Comparison of ENCODE assay signal across 21 mouse cellular contexts in the genomic region with DNA sequence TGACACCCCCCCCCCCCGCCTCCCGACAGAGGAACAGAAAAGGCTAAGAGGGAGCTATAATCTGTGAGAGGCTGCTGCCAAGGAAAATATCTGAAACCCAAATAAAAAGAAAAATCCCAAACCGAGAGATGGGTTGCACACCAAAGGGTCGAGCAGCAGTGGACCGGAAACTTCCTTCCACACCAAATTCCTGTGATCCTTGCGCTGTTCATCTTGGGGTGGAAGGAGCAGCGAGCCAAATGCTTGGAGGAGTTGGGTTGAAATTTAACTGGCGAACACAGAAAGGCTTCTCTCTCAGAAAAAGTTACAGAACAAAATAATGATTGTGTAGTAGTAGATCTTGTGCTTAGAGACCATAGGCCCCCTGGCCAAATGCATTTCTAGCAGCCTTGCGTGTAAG. TPM values are rescaled to one million over a fixed set of nuclear protein-coding genes. Genes with fewer than 3 reads are reported as not detected.
DNase-seq lines count a peak whose midpoint lies in the region; ATAC-seq and TF ChIP-seq lines count a peak whose summit lies in the region.
"Had no signal": no experiment of that assay in that cellular context is flagged by ENCODE, and none has a peak within 500 bp of the region (broad histone marks: within the 10 kb centered on the region; RNA-seq: fewer than 3 reads in every experiment).

No protein-coding gene starts in this region.

- peak overlapping the region; percentile 4; the same call in 1 of the 2 replicates for H3K27ac ChIP-seq in limb, embryonic 12.5 days
- no peak overlapping the region for H3K27ac ChIP-seq in limb, embryonic 10.5 days
- H3K27ac ChIP-seq in embryonic facial prominence, embryonic 15.5 days (replicated peaks), result peak overlapping the region; percentile 78; the same call in 1 of the 2 replicates
- no peak overlapping the region for H3K27ac ChIP-seq in left cerebral cortex, adult 2 months
- H3K27ac ChIP-seq: heart, adult 2 months; liver, embryonic 15.5 days; midbrain, embryonic 13.5 days; neural tube, embryonic 12.5 days had no signal

- no peak overlapping the region for H3K4me3 ChIP-seq in limb, embryonic 12.5 days (replicated peaks)
- H3K4me3 ChIP-seq in limb, embryonic 10.5 days, result no peak overlapping the region
- H3K4me3 ChIP-seq in embryonic facial prominence, embryonic 15.5 days (replicated peaks), result no peak overlapping the region
- no peak overlapping the region for H3K4me3 ChIP-seq in left cerebral cortex, adult 2 months
- H3K4me3 ChIP-seq: erythroblast, embryonic 14.5 days; heart, adult 2 months; liver, embryonic 15.5 days; midbrain, embryonic 13.5 days; neural tube, embryonic 12.5 days had no signal

- WGBS in limb, embryonic 12.5 days, result 79% methylated on average over 9 of the region's 9 CpGs
- 88% methylated on average over 9 of the region's 9 CpGs for WGBS in limb, embryonic 10.5 days
- 64% methylated on average over 9 of the region's 9 CpGs for WGBS in embryonic facial prominence, embryonic 15.5 days

- peaks cover 50% of the 10 kb centered on the region for H3K4me1 ChIP-seq in limb, embryonic 12.5 days (replicated peaks)
- H3K4me1 ChIP-seq in limb, embryonic 10.5 days, result peaks cover 55% of the 10 kb centered on the region
- peaks cover 36% of the 10 kb centered on the region for H3K4me1 ChIP-seq in embryonic facial prominence, embryonic 15.5 days
- H3K4me1 ChIP-seq: liver, embryonic 15.5 days had no signal

- H3K4me2 ChIP-seq in limb, embryonic 12.5 days, result no peak overlapping the region
- H3K4me2 ChIP-seq in embryonic facial prominence, embryonic 15.5 days (replicated peaks), result no peak overlapping the region
- H3K4me2 ChIP-seq: liver, embryonic 15.5 days had no signal

- intact Hi-C loops in left cerebral cortex, adult 2 months (cut with DNase I), result no loop called here

- ATAC-seq in limb, embryonic 12.5 days (ENCODE audit: insufficient number of reproducible peaks, insufficient read depth, low FRiP score, low TSS enrichment, low read depth), result no peak
- no peak for ATAC-seq in embryonic facial prominence, embryonic 15.5 days (ENCODE audit: insufficient number of reproducible peaks, low FRiP score, low TSS enrichment, low read depth)

- H3K36me3 ChIP-seq in limb, embryonic 12.5 days, result no peaks in the 10 kb centered on the region
- no peaks in the 10 kb centered on the region for H3K36me3 ChIP-seq in limb, embryonic 10.5 days
- H3K36me3 ChIP-seq in embryonic facial prominence, embryonic 15.5 days, result no peaks in the 10 kb centered on the region
- H3K36me3 ChIP-seq: liver, embryonic 15.5 days; midbrain, embryonic 13.5 days; neural tube, embryonic 12.5 days had no signal

- DNase-seq in limb, embryonic 10.5 days (ENCODE audit: low spot score), result no peak
- peak; percentile 72 for DNase-seq in kidney, adult 9 months
- peak; percentile 24 to 48 for DNase-seq in kidney, postnatal 4 days
- no peak for DNase-seq in frontal cortex, postnatal 10 days (ENCODE audit: low spot score in 2 of 2)
- no peak for DNase-seq in left cerebral cortex, adult 2 months (ENCODE audit: extremely low spot score in 1 of 2, low spot score in 2 of 2)
- DNase-seq: heart, adult 2 months had no signal

- no peak overlapping the region for H3K9ac ChIP-seq in limb, embryonic 12.5 days (replicated peaks)
- H3K9ac ChIP-seq in embryonic facial prominence, embryonic 15.5 days, result no peak overlapping the region
- H3K9ac ChIP-seq: liver, embryonic 15.5 days; midbrain, embryonic 13.5 days; neural tube, embryonic 12.5 days had no signal

- no peak for TF ChIP-seq CTCF in left cerebral cortex, adult 2 months (IDR thresholded peaks at IDR 0.05)

- no peaks in the 10 kb centered on the region for H3K9me3 ChIP-seq in limb, embryonic 12.5 days
- no peaks in the 10 kb centered on the region for H3K9me3 ChIP-seq in limb, embryonic 10.5 days (replicated peaks)
- no peaks in the 10 kb centered on the region for H3K9me3 ChIP-seq in embryonic facial prominence, embryonic 15.5 days (replicated peaks)
- H3K9me3 ChIP-seq: liver, embryonic 15.5 days; midbrain, embryonic 13.5 days; neural tube, embryonic 12.5 days had no signal

- H3K27me3 ChIP-seq in limb, embryonic 12.5 days, result no peaks in the 10 kb centered on the region
- no peaks in the 10 kb centered on the region for H3K27me3 ChIP-seq in limb, embryonic 10.5 days (ENCODE audit: low read depth, poor library complexity, severe bottlenecking)
- no peaks in the 10 kb centered on the region for H3K27me3 ChIP-seq in embryonic facial prominence, embryonic 15.5 days
- H3K27me3 ChIP-seq: liver, embryonic 15.5 days; neural tube, embryonic 12.5 days had no signal

RNA-seq across cellular contexts. Expression of a gene that starts 51.1 kb away (rescaled TPM):
- polyA plus RNA-seq in limb, embryonic 12.5 days (2016; fragmentation: Nextera tagmentation; extraction: Ambion mirVana), result not detected in 2 replicates
- polyA plus RNA-seq in limb, embryonic 10.5 days (2016; fragmentation: Nextera tagmentation; extraction: Ambion mirVana), result not detected in 2 replicates
- polyA plus RNA-seq in embryonic facial prominence, embryonic 15.5 days (2015; fragmentation: Nextera tagmentation; extraction: Ambion mirVana), result not detected in 2 replicates
- not detected for total RNA-seq in left cerebral cortex, adult 2 months (2021)
- total RNA-seq: adrenal gland, adult 18-20 months; ES-E14; gastrocnemius, adult 8-10 months; heart, adult 2 months; heart, postnatal 25 days; layer of hippocampus, postnatal 10 days; left cerebral cortex, postnatal 36 days had no signal
- polyA plus RNA-seq: erythroblast, embryonic 14.5 days; forebrain, embryonic 16.5 days; heart, adult 2 months; intestine, embryonic 14.5 days; liver, embryonic 15.5 days; midbrain, embryonic 13.5 days; neural tube, embryonic 12.5 days; testis, adult 2 months had no signal

RNA-seq across cellular contexts. Expression of a gene that starts 55.5 kb away (rescaled TPM):
- 16.4 and 18.0 TPM in 2 replicates for polyA plus RNA-seq in limb, embryonic 12.5 days (2016; fragmentation: Nextera tagmentation; extraction: Ambion mirVana)
- 9.1 and 9.2 TPM in 2 replicates for polyA plus RNA-seq in limb, embryonic 10.5 days (2016; fragmentation: Nextera tagmentation; extraction: Ambion mirVana)
- polyA plus RNA-seq in embryonic facial prominence, embryonic 15.5 days (2015; fragmentation: Nextera tagmentation; extraction: Ambion mirVana), result 13.7 and 15.2 TPM in 2 replicates
- 10 to 100 TPM; 67.1 to 67.2 TPM for total RNA-seq in left cerebral cortex, adult 2 months (2021)

Comparison
In these comparisons a context has a peak if more than half of its experiments do, and no peak if none do; other contexts are left out.
1. H3K27ac ChIP-seq: peak in limb, embryonic 12.5 days (single experiment) and embryonic facial prominence, embryonic 15.5 days (single experiment); none in limb, embryonic 10.5 days (single experiment) and left cerebral cortex, adult 2 months (single experiment).
2. DNase-seq: peak in kidney, adult 9 months (single experiment) and kidney, postnatal 4 days (2 of 2); none in limb, embryonic 10.5 days (single experiment), frontal cortex, postnatal 10 days (0 of 2) and left cerebral cortex, adult 2 months (0 of 2).